Mouse (Mus musculus): ENCODE measurements around the gene Calm3. TPM values are rescaled to one million over a fixed set of nuclear protein-coding genes. Genes with fewer than 3 reads are reported as not detected.

Gene Calm3
- total and polyA plus RNA-seq, 3 experiments: 294 to 623 (median 326) TPM

DNA sequence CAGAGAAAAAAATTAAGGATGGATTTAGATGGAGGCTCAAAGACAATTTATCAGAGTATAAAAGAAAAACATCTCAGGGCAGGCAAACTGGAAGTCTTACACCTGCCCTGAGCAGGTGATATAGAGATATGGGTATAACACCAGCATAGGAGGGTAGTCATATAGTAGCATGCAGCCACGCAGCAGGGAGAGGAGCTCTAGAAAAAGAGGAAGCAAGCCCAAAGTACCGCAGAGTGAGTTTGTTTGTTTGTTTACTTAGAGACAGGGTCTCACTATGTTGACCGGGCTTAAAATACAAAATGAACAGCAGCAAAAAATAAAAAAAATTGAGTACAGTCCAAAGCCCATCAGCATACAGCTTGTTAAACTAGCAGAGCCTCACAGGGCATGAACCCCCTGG lies 47.2 kb upstream of the Calm3 start:
- Histone ChIP-seq H3K4me2 (ENCODE audit: insufficient read depth, low read depth, poor library complexity, severe bottlenecking) (no peak overlapping the region), H3K9ac (ENCODE audit: insufficient read depth, low read depth) (no peak overlapping the region), H3K79me2 (replicated peaks; ENCODE audit: control insufficient read depth, extremely low read depth, insufficient read depth, poor library complexity, severe bottlenecking) (no peaks in the 10 kb centered on the region), H3K27me3 (replicated peaks) (no peaks in the 10 kb centered on the region), H3K9me3 (replicated peaks; ENCODE audit: low read length) (peaks cover 3% of the 10 kb centered on the region), H3K4me3 (replicated peaks in 1 of 3; ENCODE audit: low read depth in 2 of 3, low read length in 2 of 3, poor library complexity in 1 of 3) (no peak overlapping the region), H3K36me3 (replicated peaks in 1 of 2; ENCODE audit: control insufficient read depth in 1 of 2, insufficient read depth in 1 of 2, low read length in 1 of 2) (no peaks in the 10 kb centered on the region), H3K4me1 (ENCODE audit: control insufficient read depth in 1 of 2, insufficient read depth in 2 of 2) (no peaks in the 10 kb centered on the region; a peak in 1 of 4 replicates), H3K27ac (ENCODE audit: insufficient read depth, low read depth) (no peak overlapping the region)
- TF ChIP-seq GABPA (IDR thresholded peaks at IDR 0.05; ENCODE audit: insufficient replicate concordance, low read depth, low read length): no peak
- no peak for TF ChIP-seq MAFK (IDR thresholded peaks at IDR 0.05; ENCODE audit: insufficient replicate concordance, low read length)
- TF ChIP-seq EP300 (IDR thresholded peaks at IDR 0.05; ENCODE audit: low read length): no peak
- no peak for TF ChIP-seq JUND (conservative IDR thresholded peaks at IDR 0.05; ENCODE audit: low read depth, low read length)
- dilution Hi-C loops (cut with MboI; ENCODE audit: extremely low pct_ligation_motif_present, extremely low pct_unique_long_range_greater_than_20kb, low sequenced_read_pairs): no loop called here
- DNase-seq (ENCODE audit: extremely low read depth): no peak
- in situ Hi-C loops (cut with MboI; ENCODE audit: low pct_ligation_motif_present, low pct_unique_long_range_greater_than_20kb, low sequenced_read_pairs): no loop called here

- Histone ChIP-seq H3K36me3 (replicated peaks in 1 of 2; ENCODE audit: control insufficient read depth in 1 of 2, insufficient read depth in 1 of 2, low read length in 1 of 2) (no peaks in the 10 kb centered on the region), H3K27me3 (replicated peaks) (no peaks in the 10 kb centered on the region), H3K79me2 (replicated peaks; ENCODE audit: control insufficient read depth, extremely low read depth, insufficient read depth, poor library complexity, severe bottlenecking) (no peaks in the 10 kb centered on the region), H3K27ac (ENCODE audit: insufficient read depth, low read depth) (no peak overlapping the region), H3K4me3 (replicated peaks in 1 of 3; ENCODE audit: low read depth in 2 of 3, low read length in 2 of 3, poor library complexity in 1 of 3) (no peak overlapping the region), H3K9me3 (replicated peaks; ENCODE audit: low read length) (peaks cover 3% of the 10 kb centered on the region), H3K9ac (ENCODE audit: insufficient read depth, low read depth) (no peak overlapping the region), H3K4me1 (ENCODE audit: control insufficient read depth in 1 of 2, insufficient read depth in 2 of 2) (no peaks in the 10 kb centered on the region; a peak in 1 of 4 replicates), H3K4me2 (ENCODE audit: insufficient read depth, low read depth, poor library complexity, severe bottlenecking) (no peak overlapping the region)
- in situ Hi-C loops (cut with MboI; ENCODE audit: low pct_ligation_motif_present, low pct_unique_long_range_greater_than_20kb, low sequenced_read_pairs) (no loop called here), dilution Hi-C loops (cut with MboI; ENCODE audit: extremely low pct_ligation_motif_present, extremely low pct_unique_long_range_greater_than_20kb, low sequenced_read_pairs) (no loop called here)
- DNase-seq (ENCODE audit: extremely low read depth): no peak
- no peak for TF ChIP-seq SMC3 (IDR thresholded peaks at IDR 0.05; ENCODE audit: low read depth, low read length)
- TF ChIP-seq MYC (IDR thresholded peaks at IDR 0.05; ENCODE audit: low read depth, low read length): no peak
- TF ChIP-seq NRF1 (IDR thresholded peaks at IDR 0.05; ENCODE audit: low read depth, low read length): no peak
- no peak for TF ChIP-seq TCF12 (IDR thresholded peaks at IDR 0.05; ENCODE audit: low read depth, low read length)
- no peak for TF ChIP-seq E2F4 (IDR thresholded peaks at IDR 0.05; ENCODE audit: insufficient replicate concordance, low read depth, low read length)
- TF ChIP-seq CHD1 (IDR thresholded peaks at IDR 0.05; ENCODE audit: low read depth, low read length): no peak
Measured at GRCm38 (mm10) chr7:16968414-16968813, 44.5 kb upstream of the Calm3 start.

DNA sequence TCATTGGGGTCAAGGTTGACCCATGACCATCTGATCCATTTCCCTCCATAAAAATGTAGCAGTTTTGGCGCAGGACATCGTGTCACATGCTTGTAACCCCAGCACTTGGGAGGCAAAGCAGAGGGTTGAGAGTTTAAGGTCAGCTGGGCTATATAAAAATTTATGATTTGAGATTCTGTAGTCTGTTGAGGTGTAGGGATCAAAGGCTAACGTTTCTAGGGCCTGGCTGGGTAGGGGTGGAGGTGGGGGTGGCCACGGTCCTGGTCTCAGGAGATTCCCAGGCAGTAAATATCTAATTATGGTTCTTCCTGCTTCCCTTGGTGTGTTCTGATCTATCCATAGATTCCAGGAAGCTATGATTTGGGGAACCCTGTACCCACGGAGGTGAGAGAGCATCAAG lies 37.8 kb upstream of the Calm3 start:
- in situ Hi-C loops (cut with MboI; ENCODE audit: low pct_ligation_motif_present, low pct_unique_long_range_greater_than_20kb, low sequenced_read_pairs): no loop called here

More for the DNA sequence above, 37.8 kb upstream of the Calm3 start:
- Histone ChIP-seq H3K9me3 (replicated peaks; ENCODE audit: low read length) (no peaks in the 10 kb centered on the region), H3K4me1 (ENCODE audit: control insufficient read depth in 1 of 2, insufficient read depth in 2 of 2) (0 out of 4 replicates have a peak, but pooled peaks cover 0 to 3% of the 10 kb centered on the region in 2 experiments), H3K4me2 (ENCODE audit: insufficient read depth, low read depth, poor library complexity, severe bottlenecking) (no peak overlapping the region), H3K9ac (ENCODE audit: insufficient read depth, low read depth) (no peak overlapping the region), H3K27me3 (replicated peaks) (peaks cover 2% of the 10 kb centered on the region), H3K27ac (ENCODE audit: insufficient read depth, low read depth) (no peak overlapping the region), H3K36me3 (replicated peaks in 1 of 2; ENCODE audit: control insufficient read depth in 1 of 2, insufficient read depth in 1 of 2, low read length in 1 of 2) (no peaks in the 10 kb centered on the region), H3K4me3 (replicated peaks in 1 of 3; ENCODE audit: low read depth in 2 of 3, low read length in 2 of 3, poor library complexity in 1 of 3) (no peak overlapping the region), H3K79me2 (replicated peaks; ENCODE audit: control insufficient read depth, extremely low read depth, insufficient read depth, poor library complexity, severe bottlenecking) (no peaks in the 10 kb centered on the region)
- TF ChIP-seq POLR2A (IDR thresholded peaks at IDR 0.05; ENCODE audit: low read depth, low read length) (no peak), IRF4 (IDR thresholded peaks at IDR 0.05; ENCODE audit: low read depth, low read length) (no peak), RAD21 (IDR thresholded peaks at IDR 0.05; ENCODE audit: low read depth, low read length) (no peak)
- no peak for DNase-seq (ENCODE audit: extremely low read depth)
- dilution Hi-C loops (cut with MboI; ENCODE audit: extremely low pct_ligation_motif_present, extremely low pct_unique_long_range_greater_than_20kb, low sequenced_read_pairs): no loop called here

Data from CH12.LX (cell line).